Mouse (Mus musculus) T-helper 1 cell (primary cell): ENCODE measurements around the gene Lrrc15.

Experiments
- in situ Hi-C: fragments of 300-600 bp; cut with MboI, MseI; formaldehyde crosslinking; loops from one replicate; pipeline ENCODE4 v1.15.1; 2025; ENCODE audit warnings: high pct_unique_total_duplicates

The Lrrc15 gene

DNA sequence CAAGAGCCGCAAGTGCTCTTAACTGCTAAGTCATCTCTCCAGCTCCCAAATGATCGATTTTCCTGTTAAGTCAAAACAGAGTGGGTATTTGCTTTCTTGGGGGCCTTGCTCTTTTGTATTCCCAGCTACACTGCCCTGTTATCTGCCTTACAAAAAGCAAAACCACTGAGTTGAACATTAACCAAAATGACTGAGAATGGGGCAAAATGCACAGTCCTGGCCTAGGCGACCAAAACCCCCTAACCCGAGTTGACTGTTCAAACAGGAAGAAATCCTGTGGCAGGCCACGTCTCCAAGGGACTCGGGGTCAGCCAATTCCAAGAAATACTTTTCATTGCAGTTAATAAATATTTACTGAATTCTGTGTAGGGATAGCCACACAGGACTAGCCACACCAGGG lies 44.3 kb downstream of the Lrrc15 start:
- in situ Hi-C loops: no loop called here

DNA sequence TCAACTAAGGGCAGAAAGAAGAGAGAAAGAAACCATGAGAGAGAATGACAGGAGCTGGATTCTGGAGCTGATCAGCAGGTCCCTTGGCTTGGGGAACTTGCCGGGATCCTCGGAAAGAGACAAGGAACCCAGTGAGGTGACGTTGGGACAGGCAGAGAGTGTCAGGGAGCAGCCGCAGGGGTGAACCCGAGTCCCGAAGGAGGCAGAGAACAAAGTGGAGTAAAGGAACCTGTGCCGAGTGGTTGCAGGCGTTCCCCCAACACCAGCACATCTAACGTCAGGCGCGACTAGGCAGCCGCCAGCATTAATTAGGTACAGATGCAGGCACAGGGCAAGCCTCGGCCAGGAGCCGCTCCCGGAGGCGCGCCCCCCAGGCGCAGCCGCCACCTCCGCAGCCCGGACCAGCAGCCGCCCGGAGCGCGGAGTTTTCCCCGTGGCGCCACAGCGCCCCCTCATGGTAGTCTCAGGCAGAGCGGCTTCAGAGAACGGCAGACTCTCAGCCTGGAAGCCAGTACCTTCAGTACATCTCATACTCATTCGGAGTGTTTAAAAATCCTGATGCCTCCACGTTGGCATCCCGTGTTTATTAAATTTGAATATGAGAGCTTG lies 46.9 kb downstream of the Lrrc15 start:
- in situ Hi-C loops: no loop called here

DNA sequence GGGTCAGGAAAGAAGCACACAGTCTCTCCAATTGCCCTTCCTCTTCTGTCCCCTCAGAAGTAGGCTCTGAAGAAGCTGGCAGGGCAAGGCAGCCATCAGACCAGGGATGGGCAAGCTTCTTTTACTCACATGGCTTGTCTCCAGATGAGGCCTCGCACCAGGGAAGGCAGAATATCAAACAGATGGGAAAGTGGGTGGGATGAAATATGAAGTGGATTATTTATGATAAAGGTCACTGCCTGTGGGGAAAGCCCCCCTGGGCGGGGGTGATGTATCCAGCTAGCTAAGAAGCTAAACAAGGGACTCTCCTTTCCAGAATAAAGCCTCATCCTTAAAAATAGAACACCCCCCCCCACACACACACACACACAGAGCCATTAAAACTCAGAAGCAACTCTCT lies 47.5 kb downstream of the Lrrc15 start:
- in situ Hi-C loops: no loop called here

DNA sequence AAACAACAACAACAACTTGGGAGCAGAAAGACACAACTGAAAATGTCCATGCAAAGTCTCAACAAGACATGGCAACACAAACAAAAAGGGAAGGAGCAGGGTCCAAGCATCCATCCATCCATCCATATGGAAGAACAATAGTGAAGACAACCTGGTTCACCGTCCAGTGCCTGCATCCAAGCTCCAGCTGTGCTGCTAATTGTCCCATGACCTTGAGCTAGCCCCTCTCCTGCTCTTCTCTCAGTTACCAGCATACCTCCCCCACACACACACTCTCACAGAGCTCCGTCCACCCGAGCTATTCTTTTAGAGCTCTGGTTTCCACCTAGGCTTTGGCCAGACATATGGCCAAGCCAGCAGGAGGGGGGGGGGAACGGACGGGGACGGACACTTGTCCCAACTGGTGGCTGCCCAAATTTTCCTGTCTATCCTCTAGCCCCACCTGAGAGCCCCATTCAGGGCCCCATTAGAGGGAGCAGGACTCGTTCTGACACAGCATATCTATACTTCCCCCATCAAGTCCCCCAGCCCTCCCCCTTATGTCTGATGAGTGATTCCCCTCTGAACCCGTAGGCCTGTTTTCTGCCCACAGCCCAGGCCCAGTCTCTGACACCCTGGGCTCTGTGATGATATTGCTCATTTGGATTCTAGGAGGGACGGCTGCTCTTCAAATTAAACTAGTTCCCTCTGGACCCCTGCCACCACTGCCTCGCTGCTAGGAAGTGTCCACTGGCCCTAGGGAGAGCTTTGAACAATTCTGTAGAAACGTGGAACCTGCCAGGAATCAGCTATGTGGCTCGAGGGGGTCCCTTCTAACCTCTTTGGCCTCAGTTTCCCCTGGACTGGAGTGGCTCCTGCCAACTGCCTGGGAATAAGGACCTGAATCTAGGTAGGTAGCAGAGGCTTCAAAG lies 48.2 kb downstream of the Lrrc15 start:
- in situ Hi-C loops: no loop called here

DNA sequence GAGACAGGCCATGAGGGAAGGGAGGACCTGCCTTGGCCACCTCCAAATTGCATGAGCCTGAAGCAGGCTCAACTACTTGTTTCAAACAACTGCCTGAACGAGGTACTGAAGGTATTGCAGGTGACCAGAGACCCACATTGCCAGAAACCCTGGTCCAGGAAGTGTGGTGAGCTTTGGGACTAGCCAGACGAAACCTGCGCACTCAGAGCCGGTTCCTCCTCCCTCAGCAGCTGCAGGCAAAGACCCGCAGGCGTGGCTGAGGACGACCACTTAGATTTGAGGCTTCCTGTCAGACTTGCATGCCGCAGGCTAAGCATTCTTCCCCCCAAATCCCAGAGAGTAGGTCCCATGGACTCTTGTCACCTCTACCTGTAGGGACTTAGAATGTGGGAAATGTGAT lies 49.0 kb downstream of the Lrrc15 start:
- in situ Hi-C loops: no loop called here

DNA sequence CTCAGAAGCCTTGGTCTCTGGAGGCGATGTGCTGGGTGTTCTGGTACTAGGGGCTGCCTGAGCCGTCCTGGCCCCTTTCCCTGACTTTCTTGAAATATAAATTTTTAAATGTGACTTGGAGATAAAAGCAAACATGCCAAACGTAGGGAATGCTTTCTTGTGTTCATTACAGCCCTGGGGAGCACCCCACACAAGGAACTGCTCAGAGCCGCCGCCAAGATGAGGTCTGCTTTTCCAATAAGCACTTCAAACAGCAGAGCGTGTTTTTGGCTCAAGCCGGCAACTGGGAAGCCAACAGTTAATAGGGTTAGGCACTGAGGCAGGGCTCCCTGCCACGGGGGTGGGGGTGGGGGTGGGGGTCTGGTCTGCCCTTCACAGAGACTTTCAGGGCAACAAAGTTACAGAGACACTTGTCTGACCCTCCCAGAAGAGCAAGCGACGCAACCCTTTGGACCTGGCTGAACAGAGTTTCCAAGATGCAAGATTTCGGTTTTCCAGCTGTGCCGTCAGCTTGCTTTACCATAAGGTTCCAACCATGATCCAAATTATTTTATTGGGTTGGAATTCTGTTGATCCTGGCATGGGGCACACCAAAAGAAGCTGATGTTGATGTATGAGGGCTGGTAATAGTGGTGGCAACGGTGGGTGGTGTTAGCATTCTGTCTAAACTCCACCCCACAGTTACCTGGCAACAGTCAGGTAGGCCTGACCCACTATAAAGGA lies 51.0 kb downstream of the Lrrc15 start:
- in situ Hi-C loops: no loop called here

DNA sequence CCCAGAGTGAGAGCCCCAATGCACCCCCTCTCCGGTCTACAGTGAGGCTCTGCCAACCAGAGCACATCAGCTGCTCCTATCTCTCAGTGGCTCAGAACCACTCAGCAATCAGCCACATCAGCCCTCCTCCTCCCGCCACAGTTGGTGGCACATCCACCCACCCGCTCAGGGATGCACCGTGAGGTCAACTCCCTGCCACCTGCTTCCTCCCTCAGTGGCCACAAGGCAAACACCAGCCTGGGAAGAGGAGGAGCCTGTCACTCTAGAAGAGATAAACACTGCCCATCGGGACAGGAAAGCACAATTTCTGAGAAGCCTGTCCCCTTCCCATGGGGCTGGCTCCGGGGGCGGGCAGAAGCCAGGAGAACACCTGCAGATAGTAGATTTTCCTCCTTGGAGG lies 55.7 kb downstream of the Lrrc15 start:
- in situ Hi-C loops: no loop called here

DNA sequence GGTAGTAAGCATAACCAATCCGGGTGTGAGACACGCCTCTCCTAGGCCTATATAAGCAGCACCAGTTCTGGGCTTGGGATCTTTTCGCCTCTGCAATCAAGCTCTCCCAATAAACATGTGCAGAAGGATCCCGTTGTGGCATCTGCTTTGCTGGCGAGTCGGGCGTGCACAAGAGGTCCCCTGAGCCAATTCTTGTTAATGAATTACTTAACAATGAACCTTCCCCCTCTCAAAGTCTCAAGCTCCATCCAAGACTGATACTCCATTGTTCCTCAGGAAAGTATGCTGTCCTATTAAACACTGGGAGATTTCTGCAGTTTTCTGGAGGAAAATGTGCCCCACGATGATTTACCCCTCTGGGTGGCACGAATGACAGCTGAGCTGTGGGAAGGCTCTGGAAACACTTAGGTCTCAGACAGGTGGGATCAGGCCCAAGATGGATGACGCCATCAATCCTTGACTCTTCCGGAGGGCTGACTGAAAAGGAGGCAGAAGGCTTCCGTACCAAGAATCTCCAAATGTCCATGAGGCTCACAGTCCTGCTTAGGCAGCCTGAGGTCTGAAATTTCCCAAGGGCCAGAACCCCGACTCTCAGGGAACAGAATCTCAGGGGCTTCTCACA lies 61.8 kb downstream of the Lrrc15 start:
- in situ Hi-C loops: loop anchor here (25.0 kb wide), 1 partner anchor 484 kb away; no protein-coding TSS in a partner anchor
